Mouse (Mus musculus) urinary bladder, postnatal 10 days (tissue): ENCODE data around the gene Adk.

Source experiments
- DNase-seq: peaks from one replicate; pipeline ENCODE4 v3.0.0; 2022; ENCODE audit warnings: low spot score

The Adk gene

GRCm38 (mm10) chr14:21348611-21349260, 296.4 kb downstream of the Adk start:
- no peak for DNase-seq

- no peak for DNase-seq
Measured at GRCm38 (mm10) chr14:21351646-21352045, 299.3 kb downstream of the Adk start.

DNA sequence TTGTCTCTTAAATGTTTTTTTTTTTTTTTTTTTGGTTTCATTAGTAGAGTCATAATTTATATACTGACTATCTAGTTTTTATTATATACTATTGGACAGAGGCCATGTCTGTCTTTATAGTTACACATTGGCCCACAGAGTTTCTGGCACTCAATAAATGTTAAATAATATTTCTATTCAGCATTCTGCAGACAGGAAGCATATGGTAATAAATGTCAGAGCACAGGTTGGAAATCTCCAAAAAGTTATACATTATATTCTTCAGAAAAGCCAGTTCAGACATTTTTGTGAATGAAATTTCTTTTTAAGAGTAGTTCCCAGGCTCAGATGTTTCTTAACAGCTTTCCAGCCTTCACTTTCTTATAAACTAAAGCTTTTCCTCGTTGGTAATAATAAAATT, 303.9 kb downstream of the Adk start:
- no peak for DNase-seq

DNA sequence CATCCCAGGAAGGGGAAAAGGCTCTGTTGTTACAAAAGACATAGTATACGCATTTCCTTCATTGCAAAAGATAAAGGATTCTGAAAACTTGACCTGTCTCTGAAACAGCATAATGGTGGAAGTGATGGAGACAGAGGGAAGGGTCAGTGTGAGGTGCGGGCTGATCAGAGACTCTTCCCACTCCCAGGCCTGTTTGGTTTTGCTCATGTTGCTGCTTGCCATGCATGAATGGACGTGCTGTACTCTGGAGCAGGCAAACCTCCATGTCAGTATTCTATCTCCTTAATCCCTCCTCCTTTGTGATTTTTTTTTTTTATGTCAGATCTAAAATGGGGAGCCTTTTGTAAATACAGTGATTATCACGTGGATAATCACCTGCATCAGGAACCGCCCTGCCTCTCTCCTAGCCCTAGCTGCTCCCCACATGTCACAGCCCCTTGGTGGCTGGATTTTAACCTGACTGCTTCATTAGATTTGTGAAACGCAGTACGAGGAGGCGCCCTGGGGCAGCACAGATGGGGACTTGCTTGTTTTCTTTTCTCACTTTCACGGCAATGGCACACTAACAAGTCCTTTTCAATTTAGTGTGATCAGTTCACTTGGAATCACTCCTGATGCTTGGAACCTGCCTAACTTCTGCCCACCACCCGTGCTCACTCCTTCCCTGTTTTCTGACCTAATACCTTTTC, 307.0 kb downstream of the Adk start:
- DNase-seq = no peak

DNA sequence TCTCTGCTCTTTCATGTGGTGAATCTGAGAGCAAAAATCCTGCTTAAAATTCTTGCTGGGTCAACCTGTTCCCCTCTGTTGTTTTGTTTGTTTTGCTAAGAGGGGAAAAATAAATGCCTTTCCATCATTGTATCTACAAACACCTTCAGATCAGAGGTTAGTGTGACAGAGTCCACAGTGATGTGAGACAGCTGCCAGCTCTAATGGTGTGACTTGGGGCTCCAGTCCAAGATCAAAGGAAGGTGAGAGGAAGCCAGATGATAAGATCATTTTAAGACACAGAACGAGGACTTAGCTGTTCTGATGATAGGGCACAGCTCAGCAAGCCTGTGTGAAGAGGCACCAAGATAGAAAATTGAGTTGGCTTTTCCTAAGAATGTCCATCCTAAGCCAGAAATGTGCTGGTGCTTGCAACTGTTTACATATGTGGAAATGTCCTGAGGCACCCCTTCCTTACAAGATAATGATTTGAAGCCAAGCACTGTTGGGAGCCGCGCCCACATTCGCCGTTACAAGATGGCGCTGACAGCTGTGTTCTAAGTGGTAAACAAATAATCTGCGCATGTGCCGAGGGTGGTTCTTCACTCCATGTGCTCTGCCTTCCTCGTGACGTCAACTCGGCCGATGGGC, 307.6 kb downstream of the Adk start:
- no peak for DNase-seq

DNA sequence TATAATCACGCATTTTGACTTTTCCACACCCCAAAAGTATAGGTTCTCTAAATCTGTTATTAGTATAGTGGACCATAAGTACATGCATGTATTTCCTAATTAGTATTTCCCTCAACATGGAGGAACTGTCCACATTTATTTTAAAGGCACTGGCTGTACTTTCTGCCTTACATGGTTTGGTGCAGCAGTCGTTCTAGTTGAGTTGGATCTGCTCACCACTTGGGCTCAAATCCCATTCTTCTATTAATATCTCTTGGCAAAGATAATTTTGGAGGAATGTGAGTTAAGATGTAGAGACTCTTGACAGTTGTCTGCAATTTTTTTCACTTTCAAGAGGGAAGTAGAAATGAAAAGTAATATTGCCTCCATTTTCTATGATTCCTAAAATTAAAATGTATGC, 314.7 kb downstream of the Adk start:
- DNase-seq = no peak

DNA sequence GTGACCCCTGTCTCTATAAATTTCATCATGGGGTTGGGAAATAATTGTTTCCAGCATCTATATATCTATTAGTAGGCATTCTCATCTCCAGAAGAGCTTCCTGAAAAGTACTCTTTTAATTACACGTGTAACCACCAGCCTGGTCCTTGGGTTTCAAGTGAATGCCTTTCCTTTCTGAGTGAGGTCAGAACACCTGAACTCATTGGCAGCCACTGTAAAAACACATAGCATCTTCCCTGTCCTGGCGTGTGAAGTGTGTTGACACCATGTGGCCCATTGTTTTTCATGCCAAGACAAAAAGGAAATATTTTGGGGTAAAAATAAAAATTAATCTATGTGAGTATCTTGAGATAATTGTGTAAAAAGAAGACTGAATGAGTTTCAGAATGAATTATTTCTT, 316.2 kb downstream of the Adk start:
- no peak for DNase-seq

- DNase-seq = no peak
Measured at GRCm38 (mm10) chr14:21369127-21369526, 316.8 kb downstream of the Adk start.

DNA sequence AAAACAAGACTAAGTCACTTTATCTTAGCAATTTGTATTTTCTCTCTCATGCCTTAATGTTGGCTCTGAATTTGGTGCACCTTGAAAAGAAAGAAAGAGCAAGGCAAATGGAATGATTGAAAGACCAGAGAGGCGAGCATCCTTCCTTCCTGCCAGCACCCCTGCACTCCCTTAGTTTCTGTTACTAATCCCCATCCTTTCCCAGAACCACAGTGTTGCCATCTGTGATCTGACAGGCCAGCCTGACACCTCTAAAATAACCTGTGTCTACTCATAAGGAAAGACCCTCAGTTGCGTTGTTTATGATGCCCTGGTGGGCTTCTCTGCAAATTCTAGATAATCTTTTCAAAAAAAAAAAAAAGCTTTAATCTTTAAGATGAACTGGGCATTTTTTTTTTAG, 319.6 kb downstream of the Adk start:
- no peak for DNase-seq

- DNase-seq = no peak
Measured at GRCm38 (mm10) chr14:21372689-21373088, 320.3 kb downstream of the Adk start.

DNA sequence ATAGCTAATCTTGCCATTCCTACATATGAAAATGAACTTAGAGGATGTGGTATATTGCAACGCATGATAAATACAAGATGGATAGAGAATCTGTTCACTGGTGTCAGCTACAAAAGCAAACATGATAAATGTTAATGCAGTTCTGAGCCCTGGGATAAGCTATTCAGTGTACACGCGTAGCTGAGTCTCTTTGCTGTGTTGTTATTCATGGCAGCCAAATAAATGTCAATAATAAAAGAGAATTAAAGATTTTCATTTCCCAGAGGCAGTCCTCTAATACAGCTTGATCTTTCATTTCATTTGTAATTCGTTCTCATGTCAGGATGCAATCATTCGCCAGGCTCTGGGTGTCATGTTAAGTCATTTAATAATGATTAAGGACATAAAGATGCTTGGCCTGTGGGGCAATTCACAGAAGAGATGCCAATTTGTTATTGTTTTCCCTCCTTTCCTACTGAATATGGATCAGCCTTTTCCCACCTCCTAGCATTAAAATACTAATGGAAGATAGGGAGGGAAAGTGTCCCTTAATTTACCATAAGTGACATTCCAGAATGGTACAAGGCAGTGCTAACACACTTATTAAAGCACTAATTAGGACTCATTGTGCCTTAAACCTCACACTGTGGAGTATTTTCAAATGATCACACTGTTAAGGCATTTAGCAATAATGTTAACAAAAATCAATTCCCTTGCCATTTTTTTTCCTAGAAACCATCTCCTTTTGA, 331.5 kb downstream of the Adk start:
- DNase-seq = no peak

DNA sequence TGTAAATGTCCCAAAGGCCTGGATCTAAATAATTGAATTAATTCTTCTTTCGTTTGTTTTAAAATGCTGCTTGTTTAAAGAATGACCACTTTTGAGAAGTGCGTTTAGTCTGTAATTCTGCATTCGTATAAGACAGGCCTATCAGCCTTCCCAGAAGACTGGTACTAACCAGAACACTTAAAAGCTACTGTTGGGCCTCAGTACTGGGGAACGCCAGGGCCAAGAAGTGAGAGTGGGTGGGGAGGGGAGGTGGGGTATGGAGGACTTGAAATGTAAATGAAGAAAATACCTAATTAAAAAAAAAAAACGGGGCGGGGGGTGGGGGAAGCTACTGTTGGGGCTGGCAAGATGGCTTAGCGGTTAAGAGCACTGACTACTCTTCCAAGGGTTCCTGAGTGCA, 347.1 kb downstream of the Adk start:
- DNase-seq = no peak

DNA sequence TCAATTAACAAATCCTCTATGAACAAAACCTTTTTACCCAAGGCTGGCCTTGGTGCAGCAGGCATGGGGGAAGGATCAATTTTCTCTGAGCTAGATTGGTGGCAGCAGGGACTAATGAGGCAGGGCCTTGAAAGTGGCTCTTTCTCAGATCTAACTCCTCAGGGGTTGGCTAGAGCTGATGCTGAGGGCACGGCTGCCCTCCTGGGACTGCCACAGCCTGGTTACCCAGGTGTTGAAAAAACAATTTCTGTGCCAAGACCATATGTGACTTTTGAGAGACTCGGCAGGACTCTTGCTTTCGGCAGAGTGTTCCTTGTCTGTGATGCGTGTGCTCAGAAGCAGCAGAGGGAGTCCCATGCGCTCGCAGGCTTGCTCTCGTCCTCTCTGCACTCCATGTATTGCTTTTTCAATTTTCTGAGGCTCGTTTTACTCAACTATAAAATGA, 349.8 kb downstream of the Adk start:
- DNase-seq = no peak

DNA sequence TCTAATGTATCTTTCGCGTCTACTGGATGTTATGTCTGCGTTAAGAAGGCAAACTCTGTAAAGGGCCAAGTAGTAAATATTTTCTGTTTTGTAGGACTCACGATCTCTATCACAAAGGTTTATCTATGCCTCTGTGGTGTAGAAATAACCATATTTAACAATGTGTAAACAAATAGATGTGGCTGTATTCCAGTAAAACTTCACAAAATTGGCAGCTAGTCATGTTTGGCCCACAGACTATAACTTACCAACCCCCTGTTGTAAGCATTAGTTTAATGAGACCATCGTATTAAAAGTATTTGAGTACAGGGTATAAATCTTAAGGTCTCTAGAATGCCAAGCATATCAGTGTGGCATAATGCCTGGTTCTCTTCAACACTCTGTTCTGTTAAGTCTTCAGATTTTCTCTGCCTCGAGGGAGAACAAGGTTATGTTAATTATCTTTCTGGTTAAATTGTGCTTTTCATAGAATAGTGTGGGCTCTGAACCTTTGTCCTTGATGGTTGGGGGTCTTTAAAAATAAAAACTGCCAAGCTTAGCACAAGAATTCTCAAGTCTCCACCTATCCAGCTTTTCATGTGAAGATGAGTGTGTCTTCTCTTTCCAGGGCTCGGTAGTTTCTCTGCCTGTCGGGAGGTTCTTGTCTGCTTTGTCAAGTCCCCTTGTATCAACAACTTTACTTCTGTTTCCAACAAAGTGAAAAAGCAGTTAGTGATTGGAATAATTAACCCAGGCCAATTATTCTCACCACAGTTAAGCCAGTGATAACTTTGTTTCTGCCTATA, 350.4 kb downstream of the Adk start:
- no peak for DNase-seq

DNA sequence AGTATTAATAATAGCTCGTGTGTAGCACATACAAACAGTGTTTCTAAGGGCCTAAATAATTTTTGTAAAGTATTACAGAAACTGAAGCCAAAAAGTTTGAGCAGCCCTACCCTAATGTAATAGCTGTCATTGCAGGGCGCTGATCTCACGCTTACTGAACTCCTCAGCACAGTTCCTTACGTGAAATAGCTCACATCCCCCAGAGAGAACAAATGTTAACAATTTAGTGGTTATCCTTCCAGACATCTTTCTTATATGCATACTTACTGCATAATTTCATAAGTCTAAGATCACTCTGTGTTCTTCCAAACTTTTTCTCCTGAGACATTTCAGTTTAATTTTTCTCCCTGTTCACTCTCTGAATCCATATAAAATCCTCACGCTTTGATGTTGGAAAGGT, 354.6 kb downstream of the Adk start:
- no peak for DNase-seq

DNA sequence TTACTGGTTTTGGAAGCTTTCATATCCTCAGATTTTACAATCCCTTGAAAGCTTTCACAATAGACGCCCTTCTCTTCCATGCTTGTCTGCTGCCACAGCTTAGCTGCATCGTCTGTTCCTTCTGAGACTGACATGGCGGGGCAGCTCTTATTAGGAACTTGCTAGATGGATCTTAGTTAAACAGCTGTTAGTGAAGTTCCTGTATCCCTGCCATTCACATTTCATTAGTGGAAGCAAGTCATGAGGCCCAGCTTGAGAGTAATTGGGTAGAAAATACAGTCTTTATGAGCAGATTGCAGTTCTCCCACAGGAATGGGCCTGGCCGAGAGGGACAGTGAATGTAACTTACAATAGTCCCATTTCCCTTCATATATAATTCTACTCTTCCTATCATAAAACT, 356.5 kb downstream of the Adk start:
- no peak for DNase-seq

GRCm38 (mm10) chr14:21410769-21411477, 358.5 kb downstream of the Adk start:
- DNase-seq = no peak

DNA sequence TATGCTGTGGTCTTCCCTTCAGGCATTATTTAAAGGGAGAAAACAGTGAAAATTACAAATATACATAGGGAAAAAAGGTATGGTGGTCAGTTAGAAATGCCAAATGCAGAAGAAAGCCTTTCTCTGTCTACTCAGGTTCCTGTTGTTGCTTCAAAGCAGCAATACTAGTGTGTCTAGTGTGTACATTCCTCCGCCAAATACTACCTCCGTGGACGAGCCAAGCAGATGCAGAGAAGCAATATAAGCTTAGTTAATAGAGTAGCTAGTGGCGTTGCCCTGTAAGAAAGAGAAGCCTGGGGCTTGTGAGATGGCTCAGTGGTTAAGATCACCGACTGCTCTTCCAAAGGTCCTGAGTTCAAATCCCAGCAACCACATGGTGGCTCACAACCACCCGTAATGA, 359.1 kb downstream of the Adk start:
- DNase-seq = no peak

- DNase-seq = no peak
Measured at GRCm38 (mm10) chr14:21418332-21418731, 366.0 kb downstream of the Adk start.

GRCm38 (mm10) chr14:21427369-21427768, 375.0 kb downstream of the Adk start:
- no peak for DNase-seq

DNA sequence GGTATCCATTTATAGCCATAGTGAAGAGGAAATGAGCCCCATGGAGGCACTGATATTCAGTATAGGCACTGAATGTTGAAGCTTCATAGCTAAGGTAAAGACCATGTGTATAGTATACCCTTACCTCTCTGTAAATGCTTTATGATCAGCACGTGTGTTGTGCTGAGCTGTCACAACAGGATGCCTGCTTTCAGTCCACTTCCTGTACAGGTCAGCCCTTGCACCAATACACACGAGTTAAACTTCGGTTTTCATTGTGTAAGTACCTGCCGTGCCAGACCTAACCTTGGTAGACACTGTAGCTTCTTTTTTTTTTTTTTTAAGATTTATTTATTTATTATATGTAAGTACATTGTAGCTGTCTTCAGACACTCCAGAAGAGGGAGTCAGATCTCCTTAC, 381.0 kb downstream of the Adk start:
- no peak for DNase-seq
